Mouse (Mus musculus) liver, embryonic 14.5 days (tissue): ENCODE data around the gene Tulp1.

Experiments used
- CTCF ChIP-seq: IDR thresholded peaks from 2 replicates; pipeline ENCODE4 v1.5.1; 2016; ENCODE audit warnings: antibody characterized with exemption, low read depth, control low read depth
- EP300 ChIP-seq: IDR thresholded peaks from 2 replicates; pipeline ENCODE4 v1.6.1; 2016; ENCODE audit warnings: antibody characterized with exemption, low read depth

DNA sequence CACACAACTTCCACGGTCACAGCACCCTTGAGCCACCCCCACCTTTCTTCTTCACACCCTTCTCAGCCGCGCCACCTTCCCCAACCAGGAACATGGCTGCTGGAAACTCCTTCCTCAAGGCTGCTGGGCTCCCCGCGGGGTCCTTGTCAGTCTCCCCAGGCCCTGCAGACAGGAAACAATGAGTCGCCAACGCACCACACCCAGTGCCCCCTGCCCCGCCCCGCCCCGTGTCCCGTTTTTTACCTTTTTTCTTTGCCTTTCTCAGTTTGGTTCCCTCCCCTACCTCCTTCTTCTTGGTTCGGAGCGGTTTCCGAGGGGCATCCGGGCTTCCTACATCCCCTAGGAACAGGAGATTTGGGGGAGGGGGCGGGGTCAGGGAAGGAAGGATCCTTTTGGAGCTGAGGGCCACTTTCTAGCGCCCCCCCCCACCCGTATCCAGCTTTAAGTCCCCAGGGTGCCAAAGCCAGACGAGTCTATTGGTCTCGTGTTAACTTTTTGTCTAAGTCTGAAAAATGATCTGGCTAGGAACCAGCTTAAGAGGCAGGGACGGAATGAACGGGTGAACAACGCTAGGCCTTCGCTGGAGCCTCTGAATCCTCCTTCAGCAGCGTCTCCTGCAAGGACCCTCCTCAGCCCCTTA is 2.2 kb downstream of the Tulp1 start:
- TF ChIP-seq CTCF: no peak
- no peak for TF ChIP-seq EP300
